Mouse (Mus musculus) layer of hippocampus, adult 8-10 months (tissue): Measurements from ENCODE around the gene Spx. TPM values are rescaled to one million over a fixed set of nuclear protein-coding genes. Genes with fewer than 3 reads are reported as not detected.
A peak's percentile ranks its signal among the peaks of the same experiment; 100 is the strongest.

Experiments
- DNase-seq, 2 experiments: peaks; one replicate each; pipeline ENCODE4 v3.0.0; 2022; ENCODE audit warnings: low spot score in 2 of 2
- total RNA-seq, 4 experiments: library from RNA; stranded (reverse); gene quantifications; 2 replicates each; pipeline ENCODE4 v1.2.4; 2022

The Spx gene
- total RNA-seq, 4 experiments from 2014 or later: 0.70 to 1.2 (median 0.87) TPM

GRCm38 (mm10) chr6:142424976-142425375, 11.7 kb downstream of the Spx start:
- no peak for DNase-seq

GRCm38 (mm10) chr6:142429072-142429471, 15.8 kb downstream of the Spx start:
- no peak for DNase-seq

GRCm38 (mm10) chr6:142451381-142451780, 38.1 kb downstream of the Spx start:
- no peak for DNase-seq

- DNase-seq: no peak
Measured at GRCm38 (mm10) chr6:142453311-142453710, 40.1 kb downstream of the Spx start.

GRCm38 (mm10) chr6:142455314-142455996, 42.2 kb downstream of the Spx start:
- DNase-seq: peak in 1 of 2 experiments; percentile 9

GRCm38 (mm10) chr6:142458010-142458409, 44.8 kb downstream of the Spx start:
- DNase-seq: no peak

GRCm38 (mm10) chr6:142459017-142459678, 45.9 kb downstream of the Spx start:
- DNase-seq: no peak

- no peak for DNase-seq
Measured at GRCm38 (mm10) chr6:142462194-142462593, 49.0 kb downstream of the Spx start.

Other genes with a start within 250 kb of the Spx start
- gene Slco1a6, start 204.9 kb upstream of the Spx start, total RNA-seq: under 1 TPM in 1 of 4 experiments, not detected in 3; 0.83 TPM
- gene Iapp, start 115.0 kb upstream of the Spx start, total RNA-seq: not detected
- gene Slco1a5, start 90.5 kb upstream of the Spx start, total RNA-seq: under 1 TPM in 1 of 4 experiments, not detected in 3; 0.32 TPM
- 10 to 100 TPM; 12.2 to 17.3 (median 14.7) TPM for gene Pyroxd1, start 67.8 kb upstream of the Spx start, total RNA-seq
- gene Recql, start 26.4 kb upstream of the Spx start, total RNA-seq: 10 to 100 TPM; 21.8 to 25.7 (median 23.6) TPM
- 10 to 100 TPM; 30.6 to 34.0 (median 33.0) TPM for gene Golt1b, start 26.2 kb upstream of the Spx start, total RNA-seq
- gene Gys2, start 59.7 kb downstream of the Spx start, total RNA-seq: under 1 TPM in 3 of 4 experiments, not detected in 1; 0.16 to 0.18 (median 0.16) TPM
- gene Ldhb, start 94.5 kb downstream of the Spx start, total RNA-seq: 100 to 1,000 TPM; 561 to 645 (median 604) TPM
- 1 to 10 TPM; 1.7 to 2.3 (median 1.9) TPM for gene Kcnj8, start 158.2 kb downstream of the Spx start, total RNA-seq